Mouse (Mus musculus) ES-E14 (cell line): ENCODE results near the gene Zkscan7. TPM values are rescaled to one million over a fixed set of nuclear protein-coding genes. Genes with fewer than 3 reads are reported as not detected.

Source experiments
- DNase-seq: peaks from one replicate; pipeline ENCODE4 v3.0.0-alpha.2; 2013; ENCODE audit warnings: low read depth, low spot score
- H3K27ac ChIP-seq: 2 replicates; pipeline ENCODE4 v1.5.1; 2012; ENCODE audit warnings: low read depth, mild to moderate bottlenecking, low read length, moderate library complexity, mixed read lengths; ENCODE audit not compliant: poor library complexity, insufficient read depth, severe bottlenecking
- H3K36me3 ChIP-seq: 2 replicates; pipeline ENCODE4 v1.6.1; 2012; ENCODE audit warnings: mild to moderate bottlenecking, low read length, moderate library complexity, mixed read lengths; ENCODE audit not compliant: control insufficient read depth, poor library complexity, insufficient read depth, severe bottlenecking
- H3K4me1 ChIP-seq, 2 experiments: fragments of 150-350 bp in 1 of 2; sonication (generic) in 1 of 2; 2 replicates each; pipeline ENCODE4 v1.6.1; 2012; ENCODE audit warnings: low read length in 2 of 2, mild to moderate bottlenecking in 1 of 2, mixed read lengths in 1 of 2; ENCODE audit not compliant: control insufficient read depth in 2 of 2, insufficient read depth in 2 of 2, poor library complexity in 1 of 2
- H3K4me3 ChIP-seq, 2 experiments: fragments of 150-350 bp in 1 of 2; sonication (generic) in 1 of 2; 2 replicates each; pipeline ENCODE4 v1.5.1; 2012; ENCODE audit warnings: low read length in 2 of 2, low read depth in 1 of 2, mild to moderate bottlenecking in 1 of 2, mixed read lengths in 1 of 2; ENCODE audit not compliant: insufficient read depth in 1 of 2, poor library complexity in 1 of 2, severe bottlenecking in 1 of 2
- H3K9ac ChIP-seq: 2 replicates; pipeline ENCODE4 v1.6.1; 2012; ENCODE audit warnings: low read depth, mild to moderate bottlenecking, low read length, mixed read lengths; ENCODE audit not compliant: poor library complexity, insufficient read depth, severe bottlenecking
- H3K9me3 ChIP-seq: fragments of 150-350 bp; sonication (generic); 2 replicates; pipeline ENCODE4 v1.6.1; 2012; ENCODE audit warnings: low read depth, mild to moderate bottlenecking, low read length; ENCODE audit not compliant: control insufficient read depth, insufficient read depth
- CHD2 ChIP-seq: IDR thresholded peaks from 2 replicates; pipeline ENCODE4 v1.6.1; 2014; ENCODE audit warnings: mild to moderate bottlenecking, low read depth, low read length, inconsistent platforms
- HCFC1 ChIP-seq: IDR thresholded peaks from 2 replicates; pipeline ENCODE4 v1.6.1; 2012; ENCODE audit warnings: low read length, inconsistent platforms, borderline replicate concordance; ENCODE audit not compliant: insufficient read depth
- MAFK ChIP-seq: IDR thresholded peaks from 2 replicates; pipeline ENCODE4 v1.6.1; 2014; ENCODE audit warnings: mild to moderate bottlenecking, low read depth, low read length, inconsistent platforms; ENCODE audit not compliant: insufficient read depth
- ZC3H11A ChIP-seq: IDR thresholded peaks from 2 replicates; pipeline ENCODE4 v1.6.1; 2012; ENCODE audit warnings: low read depth, mild to moderate bottlenecking, inconsistent platforms, low read length, borderline replicate concordance
- ZNF384 ChIP-seq: IDR thresholded peaks from 2 replicates; pipeline ENCODE4 v1.6.1; 2012; ENCODE audit warnings: low read depth, low read length, inconsistent platforms
- in situ Hi-C, 2 experiments: fragments of 600-800 bp; cut with MboI; formaldehyde crosslinking; loops; one replicate each; pipeline ENCODE4 v1.15.1; 2025; ENCODE audit warnings: low sequenced_read_pairs in 2 of 2, inconsistent platforms in 1 of 2; ENCODE audit not compliant: unreplicated experiment in 2 of 2
- total RNA-seq: library from RNA; depleted of rRNA; stranded (reverse); fragments of 300-350 nt; gene quantifications from 2 replicates; pipeline ENCODE4 v1.2.3, GENCODE M21; 2012

Gene Zkscan7
- total RNA-seq, 1 experiment = 1.4 TPM

DNA sequence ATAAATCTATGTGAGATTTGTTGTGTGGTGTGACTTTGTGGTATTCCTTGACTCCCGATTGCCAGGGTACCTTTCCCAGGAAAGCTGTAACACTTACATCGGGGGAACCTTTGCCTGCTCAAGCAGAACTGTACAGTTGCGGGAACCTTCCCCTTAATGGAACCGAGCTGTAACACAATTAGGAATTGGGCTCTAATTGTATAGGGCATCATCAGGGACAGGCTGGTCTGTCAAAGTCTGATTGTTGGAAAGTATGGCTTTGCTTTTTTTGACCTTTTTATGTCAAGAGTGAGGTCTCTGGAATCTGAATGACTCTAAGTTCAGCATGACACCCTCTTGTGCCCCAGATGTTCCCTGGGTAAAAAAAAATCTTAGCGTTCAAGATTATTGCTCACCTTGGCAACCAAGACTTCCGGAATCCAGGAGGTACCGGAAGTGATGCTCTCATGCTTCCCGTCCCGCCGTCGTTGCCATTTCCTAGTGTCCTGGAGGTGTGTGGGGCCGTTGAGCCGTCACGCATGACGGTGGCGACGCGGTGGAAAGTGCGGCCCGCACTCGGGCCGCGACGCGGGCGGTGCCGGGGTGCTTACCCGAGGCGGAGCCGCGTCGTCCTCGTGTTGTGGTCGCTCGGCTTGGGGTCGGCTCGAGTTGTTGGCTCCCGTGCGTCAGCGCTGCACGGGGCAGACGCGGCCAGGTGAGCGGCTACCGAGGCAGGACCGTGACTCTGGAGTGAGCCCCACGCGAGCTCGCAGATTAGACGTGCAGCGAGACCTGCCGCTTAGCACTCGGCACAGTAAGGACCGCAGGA lies 1.1 kb downstream of the Zkscan7 start:
- no peak for DNase-seq
- Histone ChIP-seq H3K36me3 (no peaks in the 10 kb centered on the region), H3K9ac (peak overlapping the region; percentile 75), H3K27ac (no peak overlapping the region), H3K4me3 (peak overlapping the region; percentile 72 to 84), H3K4me1 (peaks cover 0 to 1% of the 10 kb centered on the region in 2 experiments; a peak in 1 of 4 replicates), H3K9me3 (no peaks in the 10 kb centered on the region)
- TF ChIP-seq ZNF384 (0 out of 2 replicates have a peak, but pooled peaks have one; percentile 29), HCFC1 (no peak)
- in situ Hi-C loops = no loop called here

DNA sequence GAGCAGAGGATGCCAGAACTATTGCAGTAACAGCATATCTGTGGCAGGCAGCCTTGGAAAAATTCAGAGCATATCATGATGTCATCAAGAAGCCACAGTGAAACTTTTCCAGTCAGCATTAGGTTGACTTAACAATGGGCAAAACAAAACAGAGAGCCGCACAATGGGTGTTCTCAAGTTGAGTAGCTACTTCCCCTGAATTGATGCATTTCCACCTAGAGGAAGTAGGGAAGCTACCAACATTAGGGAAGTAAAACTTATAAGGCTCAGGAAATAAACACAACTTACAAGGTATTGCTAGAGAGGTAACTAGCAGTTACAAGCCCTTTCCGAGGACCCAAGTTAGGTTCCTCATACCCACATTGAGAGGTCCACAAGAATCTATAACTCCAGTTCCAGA lies 15.6 kb downstream of the Zkscan7 start:
- Histone ChIP-seq H3K27ac (no peak overlapping the region), H3K4me3 (no peak overlapping the region), H3K9ac (no peak overlapping the region), H3K9me3 (no peaks in the 10 kb centered on the region), H3K4me1 (no peaks in the 10 kb centered on the region), H3K36me3 (no peaks in the 10 kb centered on the region)
- no peak for TF ChIP-seq CHD2
- no peak for TF ChIP-seq MAFK
- no peak for TF ChIP-seq HCFC1
- TF ChIP-seq ZC3H11A = no peak
- TF ChIP-seq ZNF384 = no peak
- DNase-seq = no peak
- in situ Hi-C loops = no loop called here

DNA sequence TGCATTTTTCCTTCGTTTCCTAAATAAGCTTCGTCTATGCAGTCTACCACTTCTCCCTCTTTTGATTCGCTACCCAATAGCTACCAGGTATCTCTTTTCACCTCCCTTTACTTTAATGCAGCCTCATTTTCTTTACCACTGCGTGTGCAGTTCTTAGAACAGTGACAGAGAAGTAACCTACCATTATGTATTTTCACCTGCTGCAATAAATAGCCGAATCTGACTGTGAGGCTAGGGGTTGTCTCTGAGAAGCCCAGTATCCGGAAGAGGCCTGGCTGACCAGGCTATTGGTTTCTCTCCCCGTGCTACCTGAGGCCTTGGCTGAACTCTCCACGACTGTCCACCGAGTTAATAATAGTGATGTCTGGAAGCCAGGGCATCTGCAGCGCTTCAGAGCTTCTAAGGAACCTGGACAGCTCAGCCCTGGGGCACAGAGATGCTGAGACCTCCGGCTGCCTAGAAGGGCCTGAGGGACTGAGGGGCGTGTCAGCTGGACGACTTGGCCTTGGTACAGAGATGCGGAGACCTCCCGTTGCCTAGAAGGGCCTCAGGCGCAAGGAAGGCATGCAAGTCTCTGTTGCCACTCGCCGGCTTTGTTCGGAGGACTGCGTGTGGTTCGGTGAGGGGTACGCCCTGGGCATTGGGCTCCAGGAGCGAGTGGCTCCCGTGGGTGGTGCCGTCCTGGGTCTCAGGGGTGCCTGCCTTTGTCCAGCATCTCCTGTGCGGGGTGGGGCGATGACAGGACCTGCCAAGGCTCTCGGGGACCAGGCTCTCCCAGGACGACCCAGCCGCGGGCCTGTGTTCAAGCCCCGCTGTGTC lies 17.4 kb downstream of the Zkscan7 start:
- H3K9ac ChIP-seq = peak overlapping the region; percentile 67
- no peaks in the 10 kb centered on the region for H3K36me3 ChIP-seq
- H3K27ac ChIP-seq = no peak overlapping the region
- peak; percentile 56 for DNase-seq
- peak overlapping the region; percentile 70 to 72 for H3K4me3 ChIP-seq
- H3K4me1 ChIP-seq = no peaks in the 10 kb centered on the region
- H3K9me3 ChIP-seq = no peaks in the 10 kb centered on the region
- TF ChIP-seq HCFC1 (peak; percentile 71; the same call in 1 of the 2 replicates), ZNF384 (no peak)
- in situ Hi-C loops = no loop called here

DNA sequence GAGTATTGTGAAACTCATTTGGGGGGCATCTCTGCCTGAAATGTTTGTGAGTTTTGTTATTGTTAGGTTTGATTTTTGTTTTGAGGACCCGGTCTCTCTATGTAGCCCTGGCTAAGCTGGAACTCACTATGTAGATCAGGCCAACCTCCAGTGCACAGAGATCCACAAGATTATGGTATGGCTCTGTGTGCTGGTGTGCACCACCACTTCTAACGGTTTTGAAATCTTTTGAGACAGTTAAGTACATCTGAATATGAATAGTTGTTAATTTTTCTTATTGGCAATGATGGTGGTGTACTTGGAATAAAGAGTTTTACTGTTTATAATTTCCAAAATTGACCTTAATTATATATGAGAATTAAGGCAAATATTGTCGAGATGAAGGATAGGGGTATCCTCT lies 37.0 kb downstream of the Zkscan7 start:
- Histone ChIP-seq H3K4me1 (no peaks in the 10 kb centered on the region), H3K4me3 (peak overlapping the region; percentile 72 to 100), H3K36me3 (peaks cover 18% of the 10 kb centered on the region), H3K9me3 (no peaks in the 10 kb centered on the region), H3K9ac (no peak overlapping the region), H3K27ac (no peak overlapping the region)
- in situ Hi-C loops = no loop called here
- TF ChIP-seq ZNF384 = no peak
- no peak for TF ChIP-seq CHD2
- TF ChIP-seq HCFC1 = no peak
- TF ChIP-seq MAFK = no peak
- no peak for TF ChIP-seq ZC3H11A
- no peak for DNase-seq
